Mouse (Mus musculus): Measurements from ENCODE around the gene Epop.

DNA sequence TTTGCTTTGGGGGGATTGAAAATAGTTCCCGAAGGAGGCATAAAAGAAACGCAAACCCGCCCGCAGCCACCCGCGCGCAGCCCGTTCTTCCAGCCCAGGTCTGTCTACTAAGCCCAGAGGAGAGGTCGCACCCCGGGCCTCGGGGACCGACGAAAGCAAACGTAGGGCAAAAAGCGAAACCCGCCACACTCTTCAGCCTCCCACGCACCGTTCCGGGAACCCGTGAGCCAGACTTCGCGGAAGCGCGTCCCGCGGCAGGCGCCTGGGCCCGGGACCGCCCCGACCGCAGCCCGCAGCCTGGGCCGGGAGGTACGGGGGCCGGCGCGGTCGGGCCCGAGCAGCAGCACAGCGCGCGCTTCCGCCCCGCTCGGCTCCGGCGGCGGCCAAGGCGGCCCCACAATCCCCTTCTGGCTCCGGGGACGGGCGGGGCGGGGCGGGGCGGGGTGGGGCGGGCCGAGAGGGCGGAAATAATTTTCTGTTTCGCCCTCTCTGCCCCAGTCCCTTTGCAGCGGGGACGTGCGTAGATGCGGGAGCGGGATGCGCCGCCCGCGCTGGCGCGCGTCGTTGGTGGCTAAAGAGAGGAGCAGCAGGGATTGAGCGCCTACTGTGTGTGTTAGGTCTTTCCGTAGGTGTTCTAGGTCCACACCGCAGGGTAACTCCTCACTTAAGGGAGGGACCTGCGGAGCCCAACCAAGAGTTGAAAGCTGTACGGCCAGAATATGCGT, 30.6 kb upstream of the Epop start:
- TF ChIP-seq CTCF (IDR thresholded peaks at IDR 0.05; ENCODE audit: extremely low read depth, insufficient read length, insufficient replicate concordance, low read depth, low read length) = no peak
- TF ChIP-seq POLR2A (IDR thresholded peaks at IDR 0.05; ENCODE audit: low read depth, low read length) = peak; percentile 93
